Mouse (Mus musculus) limb, embryonic 12.5 days (tissue): ENCODE data around the gene Lrch4. TPM values are rescaled to one million over a fixed set of nuclear protein-coding genes. Genes with fewer than 3 reads are reported as not detected.

ENCODE experiments used
- ATAC-seq: fragments of 200-750 bp; cut with Nextera tagmentation; 2 replicates; pipeline ENCODE4 v1.8.0; 2017; ENCODE audit warnings: low read depth, moderate TSS enrichment; ENCODE audit not compliant: insufficient number of reproducible peaks, insufficient read depth, low FRiP score, low TSS enrichment
- H3K27ac ChIP-seq: fragments of 300-500 bp; sonication (generic); 2 replicates; pipeline ENCODE4 v1.5.1; 2016; ENCODE audit warnings: mild to moderate bottlenecking, moderate library complexity
- H3K27me3 ChIP-seq: fragments of 300-500 bp; sonication (generic); 2 replicates; pipeline ENCODE4 v1.6.1; 2016; ENCODE audit warnings: mild to moderate bottlenecking, moderate library complexity
- H3K36me3 ChIP-seq: fragments of 300-500 bp; sonication (generic); 2 replicates; pipeline ENCODE4 v1.6.1; 2016; ENCODE audit warnings: mild to moderate bottlenecking, moderate library complexity
- H3K4me1 ChIP-seq: fragments of 300-500 bp; sonication (generic); replicated peaks from 2 replicates; pipeline ENCODE4 v1.6.1; 2016
- H3K4me2 ChIP-seq: fragments of 300-500 bp; sonication (generic); 2 replicates; pipeline ENCODE4 v1.6.1; 2016; ENCODE audit warnings: mild to moderate bottlenecking, moderate library complexity
- H3K4me3 ChIP-seq: fragments of 300-500 bp; sonication (generic); replicated peaks from 2 replicates; pipeline ENCODE4 v1.5.1; 2016; ENCODE audit warnings: mild to moderate bottlenecking
- H3K9ac ChIP-seq: fragments of 300-500 bp; sonication (generic); replicated peaks from 2 replicates; pipeline ENCODE4 v1.6.1; 2016; ENCODE audit warnings: mild to moderate bottlenecking, moderate library complexity
- H3K9me3 ChIP-seq: fragments of 300-500 bp; sonication (generic); 2 replicates; pipeline ENCODE4 v1.6.1; 2016; ENCODE audit warnings: mild to moderate bottlenecking, moderate library complexity
- WGBS: fragments of 180-500 bp; shearing (Covaris S2); methylation state at CpG from one replicate; pipeline ENCODE4 v1.1.7; 2016; 5-methylcytosine and 5-hydroxymethylcytosine counted together
- polyA plus RNA-seq: library from polyadenylated mRNA; unstranded; fragments of >200 nt; fragmentation: Nextera tagmentation; extraction: Ambion mirVana; gene quantifications from 2 replicates; pipeline ENCODE4 v1.2.1, GENCODE M21; 2016

The Lrch4 gene
- 36.0 and 37.6 TPM in 2 replicates for polyA plus RNA-seq

DNA sequence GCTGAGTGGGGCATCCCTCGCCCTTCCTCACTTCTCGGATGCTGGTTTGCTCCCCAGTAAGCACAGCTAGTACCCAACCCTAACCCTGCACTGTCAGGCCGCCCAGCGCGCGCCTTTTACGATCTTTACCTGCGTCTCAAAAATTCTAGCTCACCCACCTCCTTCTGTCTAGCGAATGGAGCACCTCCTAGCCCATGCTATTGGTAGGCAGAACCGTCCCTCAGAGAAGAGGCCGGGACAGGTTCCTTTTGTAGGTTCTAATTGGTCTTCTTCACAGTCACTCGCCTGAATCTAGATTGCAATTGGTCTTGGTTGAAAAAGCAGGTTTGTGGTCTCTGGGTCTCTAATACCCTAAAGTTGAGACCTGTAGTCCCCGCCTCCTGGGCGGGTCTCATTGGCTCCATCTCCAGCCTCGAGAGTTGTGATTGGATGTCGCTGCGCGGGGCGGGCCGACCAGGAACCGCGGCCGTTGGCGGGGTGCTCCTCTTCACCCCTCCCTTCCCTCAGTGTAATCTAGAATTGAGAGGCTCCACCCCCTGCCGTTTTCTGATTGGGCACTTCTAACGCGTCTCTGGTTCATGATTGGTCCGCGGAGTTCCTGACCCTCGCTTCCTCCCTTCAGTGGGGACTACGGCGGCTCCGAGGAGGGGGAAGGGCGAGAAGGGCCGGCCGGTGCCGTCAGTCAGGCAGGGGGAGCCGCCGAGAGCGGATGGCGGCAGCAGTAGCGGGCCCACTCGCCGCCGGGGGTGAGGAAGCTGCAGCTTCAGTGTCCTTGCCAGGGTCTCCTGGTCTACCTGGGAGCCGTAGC lies at the start of gene Lrch4, which contains the start of the genes Fbxo24 and Gm20605:
Gene Lrch4 (plus strand): TSS at position 624 of the 808 bp plus-strand sequence.
Gene Fbxo24 (minus strand): TSS at position 505 of the 808 bp plus-strand sequence.
Gene Gm20605 (plus strand): TSS at position 678 of the 808 bp plus-strand sequence.
- H3K9me3 ChIP-seq = no peaks in the 10 kb centered on the region
- peak; percentile 98 for ATAC-seq
- H3K27ac ChIP-seq = peak within 1 kb of the TSS; percentile 92
- peak within 1 kb of the TSS; percentile 79 for H3K4me3 ChIP-seq
- H3K27me3 ChIP-seq = no peaks in the 10 kb centered on the region
- peak within 1 kb of the TSS; percentile 82 for H3K4me2 ChIP-seq
- H3K36me3 ChIP-seq = peaks cover 21% of the 10 kb centered on the region
- peaks cover 38% of the 10 kb centered on the region for H3K4me1 ChIP-seq
- H3K9ac ChIP-seq = peak within 1 kb of the TSS; percentile 79
- under 1% methylated on average over 44 of the region's 46 CpGs for WGBS

DNA sequence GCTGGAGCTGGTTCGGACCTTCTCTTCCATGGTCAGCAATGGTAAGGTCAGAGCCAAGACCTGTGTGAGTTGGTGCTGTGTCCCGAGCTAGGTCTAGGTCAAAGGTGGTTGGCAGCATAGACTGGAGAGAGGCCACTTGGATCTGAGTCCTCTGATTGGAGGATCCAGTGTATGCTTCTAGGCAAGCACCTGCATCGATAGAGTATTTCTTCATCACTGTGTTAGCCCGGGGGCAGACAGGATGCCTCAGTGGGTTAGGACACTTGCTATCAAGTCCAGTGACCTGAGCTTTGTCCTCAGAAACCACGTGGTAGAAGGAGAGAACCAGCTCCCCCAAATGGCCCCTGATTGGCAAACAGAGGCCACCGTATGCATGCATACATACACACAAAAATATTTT lies 48.7 kb upstream of the Lrch4 start:
- WGBS = 76% methylated on average over 6 of the region's 6 CpGs
- no peak overlapping the region for H3K4me3 ChIP-seq

DNA sequence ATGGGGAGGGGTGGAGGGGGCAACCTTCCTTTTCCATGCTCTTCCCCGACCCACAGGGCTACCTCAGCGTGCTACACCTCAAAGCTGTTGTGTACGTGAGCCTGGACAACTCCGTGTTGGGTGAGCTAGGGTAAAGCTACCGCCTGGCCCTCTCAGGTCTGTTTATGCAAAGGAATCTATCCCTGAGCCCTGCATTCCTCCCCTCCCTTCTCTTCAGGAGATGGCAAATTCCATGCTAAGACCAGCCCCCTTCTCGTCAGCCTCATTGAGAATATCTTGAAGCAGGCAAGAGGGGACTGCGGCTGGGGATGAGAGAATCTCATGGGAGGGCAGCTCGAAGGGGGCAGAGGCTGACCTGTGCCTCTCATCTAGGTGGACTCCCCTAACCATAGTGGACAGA lies 46.2 kb upstream of the Lrch4 start:
- Histone ChIP-seq H3K4me3 (no peak overlapping the region), H3K9me3 (peaks cover 6% of the 10 kb centered on the region; the same call in 1 of the 2 replicates), H3K27ac (no peak overlapping the region), H3K36me3 (no peaks in the 10 kb centered on the region), H3K27me3 (peaks cover 34% of the 10 kb centered on the region), H3K9ac (no peak overlapping the region), H3K4me2 (no peak overlapping the region), H3K4me1 (peaks cover 19% of the 10 kb centered on the region)
- ATAC-seq = no peak
- WGBS = 32% methylated on average over 8 of the region's 8 CpGs

More for the DNA sequence above, 48.7 kb upstream of the Lrch4 start:
- H3K4me2 ChIP-seq = no peak overlapping the region
- no peak overlapping the region for H3K27ac ChIP-seq
- H3K4me1 ChIP-seq = peaks cover 13% of the 10 kb centered on the region
- H3K9me3 ChIP-seq = no peaks in the 10 kb centered on the region
- H3K9ac ChIP-seq = no peak overlapping the region
- peaks cover 38% of the 10 kb centered on the region for H3K27me3 ChIP-seq
- no peaks in the 10 kb centered on the region for H3K36me3 ChIP-seq
- no peak for ATAC-seq

DNA sequence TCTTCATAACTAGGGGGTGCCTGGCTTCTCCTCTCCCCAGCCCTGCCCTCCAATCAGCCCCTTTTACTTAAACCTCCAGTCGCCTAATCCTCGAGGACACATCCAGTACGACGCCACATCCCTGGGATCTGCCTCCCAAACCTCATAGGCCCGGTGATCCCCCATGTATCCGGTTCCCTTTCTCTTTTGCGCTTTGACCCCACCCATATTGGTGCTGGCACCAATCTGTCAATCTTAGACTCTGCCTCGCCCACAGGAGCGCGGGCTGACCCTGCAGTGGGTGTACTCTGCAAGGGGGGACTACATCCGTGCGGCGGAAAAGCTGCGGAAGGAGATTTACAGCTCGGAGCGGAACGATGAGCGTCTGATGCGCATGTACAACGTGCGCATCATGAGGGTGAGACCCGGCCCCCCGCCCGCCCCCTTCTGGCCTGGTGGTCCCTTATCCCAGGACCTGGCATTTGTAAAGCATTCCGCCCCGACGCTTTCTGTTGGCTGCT lies 45.2 kb upstream of the Lrch4 start:
- peaks cover 34% of the 10 kb centered on the region for H3K27me3 ChIP-seq
- H3K4me2 ChIP-seq = peak overlapping the region; percentile 57
- H3K36me3 ChIP-seq = no peaks in the 10 kb centered on the region
- H3K27ac ChIP-seq = no peak overlapping the region
- WGBS = 14% methylated on average over 27 of the region's 27 CpGs
- H3K4me3 ChIP-seq = peak overlapping the region; percentile 40
- H3K4me1 ChIP-seq = peaks cover 19% of the 10 kb centered on the region
- no peak for ATAC-seq
- H3K9ac ChIP-seq = peak overlapping the region; percentile 52
- H3K9me3 ChIP-seq = peaks cover 9% of the 10 kb centered on the region; the same call in 1 of the 2 replicates

DNA sequence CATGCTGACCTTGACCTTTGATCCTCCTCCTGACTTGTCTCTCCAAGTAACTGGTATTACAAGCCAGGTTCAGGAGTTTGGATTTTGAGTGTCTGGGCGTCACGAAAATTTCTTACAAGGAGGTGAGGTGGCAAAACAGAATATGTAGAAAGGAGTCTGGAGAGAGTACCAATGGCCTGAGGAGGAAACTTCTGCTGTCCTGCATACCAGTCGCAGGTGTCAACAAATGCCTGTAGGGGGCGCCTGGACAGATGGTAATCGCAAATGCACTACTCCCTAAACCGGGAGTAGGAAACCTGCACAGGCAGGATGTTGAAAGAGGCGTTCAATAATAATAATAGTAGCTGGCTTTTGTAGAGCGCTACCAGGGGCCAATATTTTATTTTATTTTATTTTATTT lies 43.9 kb upstream of the Lrch4 start:
- 33% methylated on average over 8 of the region's 8 CpGs for WGBS
- Histone ChIP-seq H3K27me3 (peaks cover 34% of the 10 kb centered on the region), H3K9ac (no peak overlapping the region), H3K4me2 (no peak overlapping the region), H3K9me3 (peaks cover 9% of the 10 kb centered on the region; the same call in 1 of the 2 replicates), H3K27ac (no peak overlapping the region), H3K36me3 (no peaks in the 10 kb centered on the region), H3K4me3 (no peak overlapping the region), H3K4me1 (peaks cover 19% of the 10 kb centered on the region)
- ATAC-seq = no peak

DNA sequence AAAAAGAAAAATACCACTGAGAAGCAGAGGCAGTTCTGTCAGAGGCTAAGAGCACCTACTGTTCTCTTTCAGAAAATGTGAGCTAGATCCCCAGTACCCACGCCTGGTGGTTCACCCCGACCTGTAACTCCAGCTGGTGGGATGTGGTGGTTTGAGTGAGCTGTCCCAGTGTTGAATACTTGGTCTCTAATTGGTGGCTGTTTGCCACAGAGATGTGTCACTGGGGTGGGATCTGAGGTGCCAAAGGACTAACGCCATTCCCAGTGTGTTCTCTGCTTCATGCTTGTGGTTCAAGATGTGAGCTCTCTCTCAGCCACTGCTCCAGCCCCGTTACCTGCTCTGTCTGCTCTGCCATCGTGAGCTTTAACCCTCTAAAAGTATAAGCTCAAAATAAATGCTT lies 38.4 kb upstream of the Lrch4 start:
- no peak for ATAC-seq
- no peak overlapping the region for H3K4me2 ChIP-seq

DNA sequence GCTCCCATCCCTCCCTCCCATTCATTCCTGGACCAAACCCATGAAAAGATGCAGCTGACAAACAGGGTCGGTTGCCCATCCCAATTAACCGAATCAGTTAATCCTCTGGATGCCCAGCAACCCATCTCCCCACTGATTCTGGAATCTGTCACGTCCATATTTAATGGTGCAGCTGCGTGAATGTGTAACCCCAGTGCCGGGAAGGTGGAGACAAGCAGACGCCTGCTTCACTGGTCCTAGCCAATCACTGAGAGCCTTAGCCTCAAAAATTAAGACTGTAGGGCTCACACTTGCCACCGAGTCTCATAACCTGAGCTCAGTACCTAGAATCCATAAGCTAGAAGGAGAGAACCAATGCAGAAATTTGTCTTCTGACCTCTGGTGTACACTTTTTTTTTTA lies 33.0 kb upstream of the Lrch4 start:
- H3K36me3 ChIP-seq = peaks cover 17% of the 10 kb centered on the region
- WGBS = 77% methylated on average over 7 of the region's 7 CpGs
- no peak overlapping the region for H3K4me3 ChIP-seq
- no peak for ATAC-seq
- H3K9me3 ChIP-seq = no peaks in the 10 kb centered on the region
- H3K4me2 ChIP-seq = no peak overlapping the region
- H3K27ac ChIP-seq = no peak overlapping the region
- no peaks in the 10 kb centered on the region for H3K27me3 ChIP-seq
- peaks cover 15% of the 10 kb centered on the region for H3K4me1 ChIP-seq
- H3K9ac ChIP-seq = no peak overlapping the region

More for the DNA sequence above, 38.4 kb upstream of the Lrch4 start:
- 72% methylated on average over 5 of the region's 5 CpGs for whole genome bisulfite sequencing
- Histone ChIP-seq H3K4me1 (0 out of 2 replicates have a peak, but pooled peaks cover 7% of the 10 kb centered on the region), H3K9me3 (peaks cover 9% of the 10 kb centered on the region; the same call in 1 of the 2 replicates), H3K9ac (no peak overlapping the region), H3K36me3 (no peaks in the 10 kb centered on the region), H3K27me3 (no peaks in the 10 kb centered on the region), H3K4me3 (no peak overlapping the region), H3K27ac (no peak overlapping the region)

DNA sequence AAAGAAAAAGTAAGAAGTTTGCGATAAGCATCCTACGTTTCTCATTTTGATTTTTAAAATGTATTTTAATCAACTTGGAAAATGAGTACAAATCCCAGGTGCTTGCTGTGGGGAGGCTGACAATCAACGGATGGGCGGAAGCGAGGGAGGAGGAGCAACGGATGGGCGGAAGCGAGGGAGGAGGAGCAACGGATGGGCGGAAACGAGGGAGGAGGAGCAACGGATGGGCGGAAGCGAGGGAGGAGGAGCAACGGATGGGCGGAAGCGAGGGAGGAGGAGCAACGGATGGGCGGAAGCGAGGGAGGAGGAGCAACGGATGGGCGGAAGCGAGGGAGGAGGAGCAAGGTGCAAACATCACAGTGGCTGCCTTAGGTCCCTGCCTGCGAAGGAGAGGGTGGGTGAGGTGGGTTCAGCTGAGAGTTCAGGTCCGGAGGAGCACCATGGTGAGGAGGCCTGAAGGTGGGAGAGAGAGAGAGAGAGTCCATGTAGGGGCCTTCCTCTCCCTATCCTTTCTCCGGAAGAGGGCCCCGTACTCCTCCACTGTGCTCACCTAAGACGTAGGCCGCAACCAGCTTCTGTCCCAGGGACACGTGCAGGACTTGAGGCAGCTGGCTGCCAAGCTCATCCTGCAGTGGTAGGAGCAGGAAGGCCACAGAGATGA lies 32.2 kb upstream of the Lrch4 start:
- H3K27ac ChIP-seq = no peak overlapping the region
- 0 out of 2 replicates have a peak overlapping the region, but pooled peaks have one; percentile 1 for H3K4me3 ChIP-seq
- H3K4me1 ChIP-seq = peaks cover 15% of the 10 kb centered on the region
- H3K9me3 ChIP-seq = no peaks in the 10 kb centered on the region
- ATAC-seq = no peak
- H3K27me3 ChIP-seq = no peaks in the 10 kb centered on the region
- WGBS = 28% methylated on average over 26 of the region's 30 CpGs
- H3K36me3 ChIP-seq = peaks cover 17% of the 10 kb centered on the region
- H3K4me2 ChIP-seq = peak overlapping the region; percentile 21; the same call in 1 of the 2 replicates
- no peak overlapping the region for H3K9ac ChIP-seq

DNA sequence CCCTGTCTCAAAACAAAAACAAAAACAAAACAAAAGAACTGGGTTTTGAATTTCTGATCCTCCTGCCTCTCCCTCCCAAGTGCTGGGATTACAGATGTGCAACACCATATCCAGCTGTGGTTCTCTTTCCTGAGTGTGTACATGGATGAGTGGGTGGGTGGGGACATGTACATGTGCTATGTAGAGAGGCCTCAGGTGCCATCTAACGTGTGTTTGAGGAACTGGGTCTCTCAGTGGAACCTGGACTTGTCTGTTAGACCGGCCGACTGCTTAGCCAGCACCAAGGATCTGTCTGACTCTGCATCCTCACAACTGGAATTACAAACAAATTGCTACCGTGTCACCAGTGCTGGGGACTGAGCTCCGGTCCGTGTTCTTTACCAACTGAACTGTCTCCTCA lies 31.3 kb upstream of the Lrch4 start:
- no peaks in the 10 kb centered on the region for H3K27me3 ChIP-seq
- no peak overlapping the region for H3K9ac ChIP-seq
- 96% methylated on average over 6 of the region's 6 CpGs for WGBS
- no peak overlapping the region for H3K4me2 ChIP-seq
- no peak for ATAC-seq
- H3K4me1 ChIP-seq = peaks cover 24% of the 10 kb centered on the region
- peaks cover 17% of the 10 kb centered on the region for H3K36me3 ChIP-seq
- H3K9me3 ChIP-seq = no peaks in the 10 kb centered on the region
- no peak overlapping the region for H3K27ac ChIP-seq
- H3K4me3 ChIP-seq = no peak overlapping the region

DNA sequence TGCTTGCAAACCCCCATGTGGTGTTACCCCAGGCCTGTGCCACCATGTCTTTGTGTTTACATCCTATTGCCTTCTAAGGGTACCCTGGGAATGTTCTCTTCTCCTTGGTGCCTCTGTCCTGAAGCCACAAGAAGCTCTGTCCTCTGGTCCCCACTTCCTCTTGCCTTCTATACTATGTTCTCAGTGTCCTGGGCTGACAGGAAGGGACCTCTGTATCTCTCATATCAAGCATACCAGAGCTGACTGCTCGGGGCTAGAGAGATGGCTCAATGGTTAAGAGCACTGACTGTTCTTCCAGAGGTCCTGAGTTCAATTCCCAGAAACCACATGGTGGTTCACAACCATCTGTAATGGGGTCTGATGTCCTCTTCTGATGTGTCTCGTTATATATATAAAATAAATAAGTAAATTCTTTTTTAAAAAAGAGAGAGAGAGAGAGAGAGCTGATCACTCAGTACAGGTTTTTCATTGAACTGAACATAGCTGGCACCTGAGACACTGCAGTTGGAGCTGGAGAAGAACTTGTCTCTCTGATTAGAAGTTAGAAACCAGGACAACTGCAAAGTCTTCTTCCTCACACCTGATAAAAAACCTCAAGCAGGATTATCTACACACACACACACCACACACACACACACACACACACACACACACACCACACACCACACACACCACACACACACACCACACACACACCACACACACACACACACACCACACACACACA lies 30.7 kb upstream of the Lrch4 start:
- Histone ChIP-seq H3K4me1 (peaks cover 30% of the 10 kb centered on the region), H3K4me2 (no peak overlapping the region), H3K4me3 (no peak overlapping the region), H3K27ac (no peak overlapping the region), H3K27me3 (no peaks in the 10 kb centered on the region), H3K9ac (no peak overlapping the region), H3K9me3 (no peaks in the 10 kb centered on the region), H3K36me3 (peaks cover 17% of the 10 kb centered on the region)
- no peak for ATAC-seq
- WGBS = 86% methylated on average over 2 of the region's 2 CpGs
